Mouse (Mus musculus): ENCODE measurements at regions not wholly inside any gene's neighbourhood (a gene's known extent, or its start where the extent isn't known, plus 50 kb on each side); places are given as distances from the start of the nearest gene placed in this dataset.
"Not testable (repeated sequence)": the region's sequence is repeated elsewhere in the genome, so short reads cannot be mapped to it uniquely, and the experiment has no call there.

- DNase-seq, result not testable (repeated sequence)
Observed at GRCm38 (mm10) chr7:52732161-52732560, 716.6 kb upstream of the 1700015G11Rik start.

GRCm38 (mm10) chr7:52726236-52726905 lies 710.8 kb upstream of the 1700015G11Rik start:
- DNase-seq, result no peak

GRCm38 (mm10) chr7:52702464-52703145 lies 687.1 kb upstream of the 1700015G11Rik start:
- DNase-seq, result peak; percentile 7

- no peak for DNase-seq
Observed at GRCm38 (mm10) chr7:52668341-52668740, 652.8 kb upstream of the 1700015G11Rik start.

Data from kidney, adult 9 months (tissue).